Mouse (Mus musculus): ENCODE results near the gene Agpat4.

The Agpat4 gene

GRCm38 (mm10) chr17:12123168-12123567 lies 4.7 kb downstream of the Agpat4 start:
- DNase-seq = no peak

DNA sequence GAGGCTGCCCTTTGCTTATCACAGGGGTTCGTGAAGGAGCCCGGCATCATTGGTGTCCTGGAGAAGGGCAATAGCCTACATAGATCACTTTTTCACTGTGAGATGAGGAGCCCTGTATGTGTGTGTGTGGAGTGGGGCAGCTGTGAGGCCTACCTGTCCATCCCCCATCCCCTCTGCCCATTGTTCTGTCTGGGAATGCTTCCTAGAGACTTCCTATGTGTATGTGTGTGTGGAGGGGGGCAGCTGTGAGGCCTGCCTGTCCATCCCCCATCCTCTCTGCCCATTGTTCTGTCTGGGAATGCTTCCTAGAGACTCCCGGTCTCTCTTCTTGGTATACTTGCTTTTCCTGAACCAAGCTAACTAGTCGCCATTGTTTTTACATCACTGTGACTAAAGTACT lies 8.6 kb downstream of the Agpat4 start:
- DNase-seq = no peak

GRCm38 (mm10) chr17:12128976-12129375 lies 10.5 kb downstream of the Agpat4 start:
- DNase-seq = no peak

GRCm38 (mm10) chr17:12131171-12131570 lies 12.7 kb downstream of the Agpat4 start:
- peak; percentile 17 to 37 for DNase-seq

- no peak for DNase-seq
Measured at GRCm38 (mm10) chr17:12131581-12131980, 13.1 kb downstream of the Agpat4 start.

GRCm38 (mm10) chr17:12132904-12133303 lies 14.4 kb downstream of the Agpat4 start:
- no peak for DNase-seq

GRCm38 (mm10) chr17:12133985-12134384 lies 15.5 kb downstream of the Agpat4 start:
- no peak for DNase-seq

GRCm38 (mm10) chr17:12134975-12135633 lies 16.6 kb downstream of the Agpat4 start:
- DNase-seq = peak; percentile 25 to 30

DNA sequence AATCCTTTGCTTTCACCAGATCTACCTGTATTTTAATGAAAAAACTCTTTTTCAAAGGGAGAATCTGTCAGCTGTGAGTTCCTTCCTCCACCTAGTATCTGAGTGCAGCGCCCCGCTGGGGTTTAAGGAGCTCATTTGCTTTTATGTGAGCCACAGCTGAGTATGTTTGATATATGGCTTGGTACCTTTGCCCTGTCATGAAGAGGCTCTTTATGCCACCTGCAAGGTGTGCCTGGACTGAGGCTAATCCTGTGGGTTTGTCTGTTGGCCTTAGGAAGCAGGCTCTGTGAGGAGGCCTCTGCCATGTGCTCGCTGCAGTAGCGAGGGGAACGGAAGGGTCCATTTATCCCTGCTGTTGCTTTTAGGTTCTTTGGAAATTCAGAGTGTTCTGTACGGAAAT lies 19.9 kb downstream of the Agpat4 start:
- no peak for DNase-seq

GRCm38 (mm10) chr17:12143948-12144364 lies 25.5 kb downstream of the Agpat4 start:
- DNase-seq = no peak

GRCm38 (mm10) chr17:12146132-12146681 lies 27.7 kb downstream of the Agpat4 start:
- DNase-seq = no peak

GRCm38 (mm10) chr17:12147830-12148229 lies 29.3 kb downstream of the Agpat4 start:
- no peak for DNase-seq

- DNase-seq = no peak
Measured at GRCm38 (mm10) chr17:12149232-12149861, 30.8 kb downstream of the Agpat4 start.

- DNase-seq = no peak
Measured at GRCm38 (mm10) chr17:12150970-12151369, 32.5 kb downstream of the Agpat4 start.

- DNase-seq = no peak
Measured at GRCm38 (mm10) chr17:12154260-12154659, 35.8 kb downstream of the Agpat4 start.

DNA sequence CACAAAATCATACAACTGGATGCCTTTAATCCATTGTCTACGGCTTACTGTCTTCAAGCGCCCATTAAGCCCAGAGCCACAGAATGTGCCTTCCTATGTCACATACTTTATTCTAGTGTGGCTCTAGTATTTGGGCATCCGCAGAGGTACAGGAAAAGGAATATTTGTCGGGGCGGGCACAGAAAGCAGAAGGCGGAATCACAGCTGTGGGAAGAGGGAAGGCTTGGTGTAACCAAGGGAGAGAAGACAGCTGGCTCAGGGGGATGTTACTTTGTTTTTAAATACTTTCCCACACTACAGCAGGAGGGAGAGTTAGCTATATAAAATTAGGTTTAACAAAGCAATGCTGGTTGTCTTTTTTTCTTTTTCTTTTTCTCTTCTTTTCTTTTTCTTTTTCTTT lies 36.7 kb downstream of the Agpat4 start:
- no peak for DNase-seq

- no peak for DNase-seq
Measured at GRCm38 (mm10) chr17:12155872-12156271, 37.4 kb downstream of the Agpat4 start.

- DNase-seq = no peak
Measured at GRCm38 (mm10) chr17:12156661-12157060, 38.2 kb downstream of the Agpat4 start.

DNA sequence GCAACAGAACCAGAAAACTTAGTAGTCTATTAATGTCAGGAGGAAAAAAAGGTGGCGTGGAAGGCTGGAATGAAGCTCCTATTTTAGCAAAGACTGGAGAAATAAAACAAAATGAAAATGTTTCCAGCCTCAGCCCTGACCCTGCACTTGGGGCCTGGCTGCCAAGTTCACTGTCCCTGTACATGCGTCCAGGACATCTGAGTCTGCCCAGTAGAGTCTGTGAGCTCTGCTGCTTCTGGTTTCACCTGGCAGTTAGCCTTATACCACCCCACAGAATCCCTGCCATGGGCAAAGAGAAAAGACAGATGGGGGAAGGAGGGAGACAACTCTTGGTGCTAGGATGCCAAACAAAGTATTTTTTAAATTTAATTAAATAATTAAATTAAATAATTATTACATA lies 38.7 kb downstream of the Agpat4 start:
- no peak for DNase-seq

DNA sequence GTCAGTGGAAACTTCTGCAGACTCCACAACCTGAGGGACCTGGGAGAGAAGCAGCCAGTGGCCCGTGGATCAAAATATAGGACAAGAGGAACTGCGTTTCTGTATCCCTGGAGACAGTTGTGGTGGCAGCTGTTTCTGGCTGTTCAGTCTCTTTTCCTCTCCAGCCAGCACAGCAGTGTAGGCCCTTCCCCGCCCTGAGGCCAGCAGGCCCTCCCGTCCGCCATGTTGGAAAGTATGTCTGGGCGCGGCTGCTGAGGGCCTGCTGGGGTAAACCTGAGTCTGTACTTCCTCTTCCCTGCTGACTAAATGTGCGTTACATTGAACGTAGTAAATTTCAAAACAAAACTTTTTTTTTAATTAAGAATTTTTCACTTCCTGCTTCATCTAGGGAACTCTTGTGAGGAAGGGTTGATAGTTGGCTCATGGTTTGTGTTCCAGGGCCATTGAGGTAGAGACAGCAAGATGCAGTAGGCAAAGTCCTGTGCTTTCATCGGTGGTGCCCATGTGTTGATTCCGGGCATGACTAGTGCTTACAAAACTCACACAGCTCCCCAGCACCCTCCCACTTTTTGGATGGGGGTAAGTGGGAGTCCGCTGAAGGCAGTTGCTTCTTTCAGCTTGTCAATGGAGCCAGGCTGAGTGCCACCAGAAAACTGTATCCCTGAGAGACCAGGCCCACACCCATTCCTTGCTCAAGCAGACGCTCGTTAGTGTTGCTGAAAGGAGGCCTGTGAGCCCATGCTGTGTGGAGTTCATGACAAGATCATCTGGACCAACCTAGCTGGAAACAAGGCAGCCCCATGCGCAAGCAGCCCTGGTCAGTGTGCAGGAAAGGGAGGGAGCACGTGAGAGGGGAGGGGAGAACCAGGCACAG lies 40.9 kb downstream of the Agpat4 start:
- DNase-seq = no peak

DNA sequence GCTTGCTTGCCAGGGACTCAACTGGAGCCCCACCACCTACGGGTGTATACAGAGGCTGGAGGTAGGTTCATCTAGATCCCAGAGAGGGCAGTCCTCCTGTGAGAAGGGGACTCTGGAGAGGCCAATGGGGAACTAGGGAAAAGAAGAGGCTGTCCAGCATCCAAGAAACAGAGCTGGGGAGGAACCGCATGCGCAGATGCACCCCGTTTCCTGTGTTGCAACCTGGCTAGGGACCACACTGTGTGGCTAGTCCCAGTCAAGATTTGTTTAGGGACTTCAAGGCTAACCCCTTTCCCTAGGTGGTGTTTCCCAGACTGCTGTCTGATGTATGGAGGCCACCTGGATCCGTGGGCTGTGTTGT lies 41.5 kb downstream of the Agpat4 start:
- DNase-seq = no peak

DNA sequence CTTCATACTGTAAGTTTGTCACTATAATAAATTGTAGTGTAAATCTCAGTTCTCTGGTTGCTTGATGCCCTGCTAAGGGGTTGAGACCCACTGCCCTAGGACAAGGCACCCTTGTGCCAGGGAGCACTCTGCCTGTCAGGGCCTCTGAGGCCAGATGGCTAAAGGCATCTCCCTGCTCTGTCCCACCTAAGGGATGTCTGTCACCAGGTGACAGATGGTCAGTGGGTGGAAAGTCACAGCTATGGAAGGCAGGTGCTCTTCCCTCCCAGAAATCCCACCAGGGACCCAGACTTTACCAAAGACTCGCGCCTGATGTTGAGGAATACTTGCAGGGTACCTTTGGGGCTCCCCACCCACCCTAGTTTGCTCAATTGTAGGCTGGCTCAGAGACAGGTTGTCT lies 42.0 kb downstream of the Agpat4 start:
- no peak for DNase-seq

GRCm38 (mm10) chr17:12160984-12161764 lies 42.7 kb downstream of the Agpat4 start:
- no peak for DNase-seq

Data from kidney, postnatal 36 days (tissue).